Mouse (Mus musculus) heart, embryonic 13.5 days (tissue): ENCODE data around the gene Rufy1. TPM values are rescaled to one million over a fixed set of nuclear protein-coding genes. Genes with fewer than 3 reads are reported as not detected.

Experiments
- microRNA counts: library from miRNA; unstranded; fragments of <30 nt; microRNA quantifications from one replicate; lab custom pipeline; 2016
- microRNA-seq: library from miRNA; unstranded; fragments of <30 nt; microRNA quantifications from one replicate; pipeline ENCODE4, GENCODE M21; 2016
- polyA plus RNA-seq: library from polyadenylated mRNA; unstranded; fragments of >200 nt; fragmentation: Nextera tagmentation; extraction: Ambion mirVana; gene quantifications from 2 replicates; pipeline ENCODE4 v1.2.1, GENCODE M21; 2015

The Rufy1 gene
- polyA plus RNA-seq, 1 experiment from 2014 or later, result 19.5 TPM

MicroRNAs encoded within 50 kb of the gene (microRNA counts, 519-probe panel; counts per million panel counts)
- 3,326 counts per million, percentile 68 among the panel's probes with 10 or more counts for microRNA mmu-miR-804 (lab: Ali Mortazavi, UCI)

Small RNA genes lying within 50 kb of the gene (microRNA-seq; reads per million reads assigned to microRNA genes)
- gene Mir804, result not detected

Other genes starting within 250 kb of the Rufy1 start
- gene Sqstm1, start 220.3 kb downstream of the Rufy1 start, polyA plus RNA-seq, result 265 and 277 TPM in 2 replicates
- 22.2 and 25.2 TPM in 2 replicates for gene Mgat4b, start 220.2 kb downstream of the Rufy1 start, polyA plus RNA-seq
- 1.1 and 2.9 TPM in 2 replicates for gene Ltc4s, start 192.5 kb downstream of the Rufy1 start, polyA plus RNA-seq
- gene Maml1, start 138.8 kb downstream of the Rufy1 start, polyA plus RNA-seq, result 2.5 and 2.7 TPM in 2 replicates
- gene Canx, start 105.5 kb downstream of the Rufy1 start, polyA plus RNA-seq, result 262 and 285 TPM in 2 replicates
- gene Cby3, start 76.7 kb downstream of the Rufy1 start, polyA plus RNA-seq, result not detected in 2 replicates
- 232 and 238 TPM in 2 replicates for gene Hnrnph1, start 54.1 kb downstream of the Rufy1 start, polyA plus RNA-seq
- 6.7 and 7.0 TPM in 2 replicates for gene Adamts2, start 171.0 kb upstream of the Rufy1 start, polyA plus RNA-seq